Mouse (Mus musculus) fat pad, adult 2 months (tissue): Measurements from ENCODE around the gene Shld1.

Experiments used
- DNase-seq: peaks from one replicate; pipeline ENCODE4 v3.0.0-alpha.2; 2011; ENCODE audit warnings: low read depth, low spot score; ENCODE audit errors: extremely low read depth

Shld1 gene

GRCm38 (mm10) chr2:132691731-132692130 lies 5.0 kb downstream of the Shld1 start:
- no peak for DNase-seq

GRCm38 (mm10) chr2:132692320-132692719 lies 5.6 kb downstream of the Shld1 start:
- no peak for DNase-seq

GRCm38 (mm10) chr2:132693980-132694379 lies 7.2 kb downstream of the Shld1 start:
- DNase-seq: no peak

GRCm38 (mm10) chr2:132695358-132696093 lies 8.8 kb downstream of the Shld1 start:
- DNase-seq: no peak

- no peak for DNase-seq
These were observed 9.8 kb downstream of the Shld1 start for GRCm38 (mm10) chr2:132696519-132696918.

GRCm38 (mm10) chr2:132697256-132697655 lies 10.5 kb downstream of the Shld1 start:
- DNase-seq: no peak

- DNase-seq: no peak
These were observed 11.0 kb downstream of the Shld1 start for GRCm38 (mm10) chr2:132697695-132698094.

- no peak for DNase-seq
These were observed 11.7 kb downstream of the Shld1 start for GRCm38 (mm10) chr2:132698420-132698819.

GRCm38 (mm10) chr2:132700921-132701320 lies 14.2 kb downstream of the Shld1 start:
- no peak for DNase-seq

GRCm38 (mm10) chr2:132701451-132701886 lies 14.7 kb downstream of the Shld1 start:
- no peak for DNase-seq

- no peak for DNase-seq
These were observed 18.7 kb downstream of the Shld1 start for GRCm38 (mm10) chr2:132705251-132705992.

- no peak for DNase-seq
These were observed 19.6 kb downstream of the Shld1 start for GRCm38 (mm10) chr2:132706309-132706708.

GRCm38 (mm10) chr2:132710488-132710887 lies 23.8 kb downstream of the Shld1 start:
- no peak for DNase-seq

- no peak for DNase-seq
These were observed 25.3 kb downstream of the Shld1 start for GRCm38 (mm10) chr2:132712061-132712460.

GRCm38 (mm10) chr2:132714522-132714921 lies 27.8 kb downstream of the Shld1 start:
- no peak for DNase-seq

GRCm38 (mm10) chr2:132714946-132715345 lies 28.2 kb downstream of the Shld1 start:
- no peak for DNase-seq

GRCm38 (mm10) chr2:132715421-132716070 lies 28.8 kb downstream of the Shld1 start:
- DNase-seq: no peak

- no peak for DNase-seq
These were observed 29.4 kb downstream of the Shld1 start for GRCm38 (mm10) chr2:132716154-132716553.

- no peak for DNase-seq
These were observed 30.3 kb downstream of the Shld1 start for GRCm38 (mm10) chr2:132716901-132717536.

GRCm38 (mm10) chr2:132717537-132717912 lies 30.8 kb downstream of the Shld1 start:
- DNase-seq: no peak

- DNase-seq: peak; percentile 25
These were observed 34.3 kb downstream of the Shld1 start for GRCm38 (mm10) chr2:132720921-132721566.
